Mouse (Mus musculus) brain, embryonic 18.5 days (tissue): ENCODE data around the gene Ccn6.

Source experiments
- DNase-seq: peaks from one replicate; pipeline ENCODE4 v3.0.0-alpha.2; 2012; ENCODE audit warnings: low read depth, low spot score

Gene Ccn6

DNA sequence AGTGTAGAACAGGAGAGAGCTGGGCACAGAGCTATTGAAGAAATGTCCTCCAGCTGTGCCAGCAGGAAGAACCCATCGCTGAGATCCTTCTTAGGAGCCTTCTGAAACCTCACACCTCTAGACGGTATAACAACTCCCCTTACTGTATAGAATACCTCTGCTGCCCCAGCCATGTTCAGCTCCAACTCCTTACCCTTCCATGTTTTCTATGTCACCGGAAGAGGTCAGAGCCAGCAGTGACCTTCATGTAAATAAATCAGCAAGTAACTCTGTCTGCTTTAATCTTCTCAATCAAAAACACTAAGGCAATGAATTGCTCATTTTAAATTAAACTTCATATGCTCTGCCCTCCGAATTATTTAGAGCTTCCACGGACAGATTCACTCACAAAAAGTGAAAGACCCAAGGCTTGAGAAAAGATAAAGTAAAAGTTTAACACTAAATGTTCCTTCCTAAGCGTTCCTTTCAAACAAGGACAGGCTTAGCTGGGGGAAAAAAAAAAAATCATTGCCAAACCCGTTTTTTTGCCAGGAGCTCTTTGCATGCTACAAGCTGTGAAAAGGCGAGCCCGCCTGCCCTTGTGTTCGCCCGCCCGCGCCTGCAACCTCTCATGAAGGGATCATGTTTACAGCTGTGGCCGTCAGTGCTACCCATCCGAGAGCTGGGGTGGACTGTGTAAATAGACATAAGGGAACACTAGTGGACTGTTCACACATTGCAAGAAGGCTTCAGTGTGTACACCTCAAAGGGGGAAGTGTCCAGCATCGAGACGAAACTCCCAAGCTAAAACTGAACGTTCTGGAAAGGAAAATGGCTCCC lies 719 bp downstream of the Ccn6 start:
- no peak for DNase-seq

- DNase-seq: no peak
Measured at GRCm38 (mm10) chr10:39161406-39161805, 2.2 kb downstream of the Ccn6 start.

- DNase-seq: no peak
Measured at GRCm38 (mm10) chr10:39158306-39158705, 5.3 kb downstream of the Ccn6 start.

DNA sequence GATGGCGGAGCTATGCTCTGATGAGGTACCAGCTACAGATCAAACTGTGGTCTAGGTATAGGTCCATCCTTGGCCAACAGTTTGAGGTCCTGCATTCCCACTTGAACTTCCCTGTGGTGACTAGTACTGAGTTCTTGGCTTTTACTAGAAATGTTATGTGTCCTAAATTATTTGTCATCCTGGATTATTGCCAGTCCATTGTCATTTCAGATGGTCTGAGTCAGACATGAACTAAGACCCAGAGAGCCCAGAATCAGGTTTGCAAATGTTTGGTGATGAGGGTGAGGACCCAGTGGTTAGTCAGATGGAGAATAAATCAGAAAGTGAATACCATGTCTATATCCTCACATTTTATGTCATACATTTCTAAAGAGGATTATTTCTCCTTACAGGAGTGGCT lies 6.3 kb downstream of the Ccn6 start:
- DNase-seq: no peak

DNA sequence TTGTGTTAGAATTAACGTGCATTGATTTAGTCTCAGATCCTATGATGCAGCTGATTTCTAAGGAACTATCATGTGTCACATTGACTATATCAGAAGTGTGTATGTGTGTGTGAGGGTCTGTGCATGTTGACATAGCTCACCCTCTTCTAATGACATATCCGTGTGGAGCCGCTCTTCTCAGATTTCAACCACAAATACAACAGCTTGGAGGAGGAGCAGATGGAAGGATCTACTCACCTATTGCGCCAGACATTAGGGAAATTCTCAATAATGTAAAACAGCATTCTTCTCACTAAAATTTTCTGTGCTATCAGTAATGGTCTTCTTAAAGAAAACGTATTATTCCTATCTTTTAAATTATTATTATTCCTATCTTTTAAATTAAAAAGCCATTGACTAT lies 6.9 kb downstream of the Ccn6 start:
- DNase-seq: no peak

DNA sequence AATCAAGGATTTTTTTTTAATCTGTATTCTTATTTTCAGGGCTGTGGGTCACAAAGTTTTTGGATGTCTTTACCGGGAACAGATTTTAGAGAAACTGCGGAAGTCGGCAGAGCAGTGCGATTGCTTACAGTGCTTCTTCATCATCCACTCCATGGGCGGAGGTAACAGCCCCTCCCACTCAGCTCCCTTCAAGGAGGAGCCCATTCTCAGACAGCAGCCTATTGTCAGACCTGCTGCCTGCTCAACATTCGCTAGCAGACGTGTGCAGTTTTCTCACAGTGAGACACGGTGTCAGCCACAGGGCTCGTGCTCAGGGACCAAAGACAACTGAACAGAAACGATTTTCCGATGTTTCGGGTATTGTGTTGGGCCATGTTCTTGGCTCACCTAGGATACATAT lies 21.4 kb downstream of the Ccn6 start:
- DNase-seq: no peak

- DNase-seq: no peak
Measured at GRCm38 (mm10) chr10:39141401-39141800, 22.2 kb downstream of the Ccn6 start.

DNA sequence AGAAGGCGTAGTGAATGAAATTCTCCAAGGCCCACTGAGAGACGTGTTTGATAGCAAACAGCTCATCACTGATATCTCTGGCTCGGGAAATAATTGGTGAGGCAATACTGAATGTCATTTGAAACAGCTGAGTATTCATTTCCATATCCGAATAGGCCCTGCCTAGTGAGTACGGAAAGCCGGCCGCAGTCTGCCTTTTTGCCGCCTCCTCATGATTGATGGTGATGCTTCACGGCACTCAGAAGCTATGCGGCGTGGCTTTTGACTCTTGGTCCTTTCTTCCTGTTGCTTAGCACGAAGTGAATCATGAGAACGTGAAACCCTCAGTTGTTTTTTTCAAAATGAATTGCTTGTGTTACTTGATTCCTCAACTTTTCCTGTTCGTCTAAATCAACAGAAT lies 22.8 kb downstream of the Ccn6 start:
- no peak for DNase-seq

DNA sequence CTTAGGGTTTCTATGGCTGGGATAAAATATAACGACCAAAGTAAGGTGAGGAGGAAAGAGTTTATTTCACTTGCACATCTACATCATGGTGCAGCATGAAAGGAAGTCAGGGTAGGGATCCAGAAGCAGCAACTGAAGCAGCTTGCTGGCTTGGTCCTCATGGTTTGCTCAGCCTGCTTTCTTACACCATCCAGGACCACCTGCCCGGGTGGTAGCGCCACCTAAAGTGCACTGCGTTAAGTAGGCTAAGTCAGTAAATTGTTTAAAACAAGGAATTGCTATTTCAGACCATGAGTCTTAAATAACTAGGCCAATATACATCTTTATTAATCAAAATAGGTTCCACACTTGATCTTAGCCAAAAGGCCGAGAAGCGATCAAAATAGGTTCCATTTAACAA lies 24.8 kb downstream of the Ccn6 start:
- no peak for DNase-seq

GRCm38 (mm10) chr10:39137766-39138165 lies 25.8 kb downstream of the Ccn6 start:
- DNase-seq: no peak

GRCm38 (mm10) chr10:39133462-39134310 lies 29.9 kb downstream of the Ccn6 start, which contains the start of the genes Fam229b and Tube1:
Gene Fam229b (minus strand): TSS chr10:39133914.
Gene Tube1 (plus strand): TSS chr10:39133976.
- DNase-seq: peak; percentile 90

DNA sequence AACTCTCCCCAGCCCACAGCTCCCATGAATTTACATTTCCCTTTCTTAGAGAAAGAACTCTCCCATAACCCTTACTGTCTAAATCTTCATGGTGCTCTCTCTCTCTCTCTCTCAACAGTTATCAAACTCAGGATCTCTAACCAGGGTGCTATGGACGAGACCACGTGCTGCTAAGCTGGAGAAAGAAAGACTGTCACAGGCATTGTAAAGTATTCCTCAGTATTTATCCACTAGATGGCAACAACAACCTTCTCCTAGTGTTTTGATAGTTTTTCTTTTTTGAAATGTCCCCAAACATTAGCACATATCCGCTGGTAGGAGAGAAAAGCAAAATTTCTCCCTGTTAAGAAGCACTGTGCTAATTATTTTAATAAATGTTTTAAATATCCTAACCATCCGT lies 42.2 kb downstream of the Ccn6 start:
- DNase-seq: no peak

DNA sequence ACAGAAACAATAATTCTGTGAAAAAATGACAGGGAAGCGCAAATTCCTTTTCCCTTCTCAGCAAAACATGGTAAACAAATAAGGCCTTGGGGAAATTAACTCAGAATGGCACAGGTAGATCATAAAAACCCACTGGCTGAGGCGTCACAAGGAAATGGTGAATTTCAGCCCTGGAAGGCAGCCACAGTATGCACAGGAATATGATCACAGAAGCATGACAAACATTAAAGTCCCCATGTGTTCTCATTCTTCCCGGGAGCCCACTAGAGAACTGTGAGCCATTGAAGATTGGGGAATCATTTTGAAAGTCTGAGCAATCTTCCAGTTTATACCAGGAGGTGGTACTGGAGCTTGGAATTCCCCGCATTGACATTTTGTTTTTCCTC lies 54.1 kb downstream of the Ccn6 start:
- DNase-seq: no peak

GRCm38 (mm10) chr10:39108837-39109488 lies 54.6 kb downstream of the Ccn6 start:
- no peak for DNase-seq

GRCm38 (mm10) chr10:39106935-39107334 lies 56.7 kb downstream of the Ccn6 start:
- DNase-seq: no peak

GRCm38 (mm10) chr10:39106413-39106812 lies 57.2 kb downstream of the Ccn6 start:
- no peak for DNase-seq

DNA sequence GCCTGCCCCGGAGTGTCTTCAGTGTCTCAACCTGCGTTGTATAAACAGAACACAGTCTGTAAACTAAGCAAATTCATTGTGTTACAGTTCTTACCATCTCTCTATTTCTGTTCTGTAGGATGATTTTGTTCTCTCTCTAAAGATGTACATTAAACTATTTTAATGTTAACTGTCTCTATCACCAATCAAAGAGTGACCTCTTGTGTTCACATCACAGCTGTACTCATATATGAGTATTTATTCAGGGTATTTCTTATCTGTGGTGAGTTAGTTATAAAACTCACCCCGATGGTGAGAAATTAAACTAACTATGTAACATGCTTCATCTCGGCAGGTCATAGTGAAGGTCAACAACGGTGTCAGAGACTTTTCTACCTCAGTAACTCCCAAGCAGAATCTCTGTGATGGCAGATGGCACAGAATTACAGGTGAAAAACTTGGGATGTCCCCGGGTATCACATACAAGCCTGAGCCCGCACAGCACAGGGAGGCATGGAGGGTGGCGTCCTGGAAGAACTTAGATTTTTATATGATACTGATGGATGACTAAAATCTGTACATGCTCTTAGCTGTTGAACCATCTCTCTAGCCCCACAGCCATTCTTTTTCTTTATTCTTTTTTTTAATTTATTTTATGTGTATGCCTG lies 58.7 kb downstream of the Ccn6 start:
- DNase-seq: no peak
